Mouse (Mus musculus) heart, adult 2 months (tissue): Measurements from ENCODE around the gene Tnk2.

ENCODE experiments used
- EP300 ChIP-seq: fragments of 200-500 bp; IDR thresholded peaks from 2 replicates; pipeline ENCODE4 v1.6.1; 2011; ENCODE audit warnings: low read depth, low read length, control low read depth; ENCODE audit not compliant: insufficient read depth
- POLR2A ChIP-seq: fragments of 200-500 bp; IDR thresholded peaks from 2 replicates; pipeline ENCODE4 v1.6.1; 2011; ENCODE audit warnings: mild to moderate bottlenecking, low read depth, low read length, control low read depth; ENCODE audit not compliant: insufficient read depth

DNA sequence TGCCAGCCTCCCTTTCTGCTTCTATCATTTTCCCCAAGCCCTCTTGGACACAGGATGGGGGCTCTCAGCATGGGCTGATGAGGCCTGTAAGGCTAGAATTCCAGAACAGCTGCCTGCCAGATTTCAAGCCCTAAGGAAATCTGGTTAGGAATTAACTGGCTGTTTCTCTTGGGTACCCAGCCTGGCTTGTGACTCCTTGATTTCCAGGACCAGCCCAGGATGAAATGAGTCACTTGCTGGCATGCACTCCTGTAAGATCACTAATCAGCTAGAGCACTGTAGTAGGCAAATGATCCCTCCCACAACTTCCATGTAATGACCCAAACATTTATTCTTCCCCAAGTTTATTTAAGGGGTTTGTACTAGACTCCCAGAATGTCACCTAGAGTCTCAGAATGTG lies 84.6 kb downstream of the Tnk2 start:
- no peak for TF ChIP-seq EP300
- TF ChIP-seq POLR2A = no peak
